Mouse (Mus musculus) heart, postnatal 0 days (tissue): ENCODE results near the gene Iqcj. TPM values are rescaled to one million over a fixed set of nuclear protein-coding genes. Genes with fewer than 3 reads are reported as not detected.

Source experiments
- ATAC-seq: fragments of 200-750 bp; cut with Nextera tagmentation; 2 replicates; pipeline ENCODE4 v1.8.0; 2017; ENCODE audit warnings: low read depth, moderate number of reproducible peaks, moderate library complexity; ENCODE audit not compliant: insufficient read depth
- DNase-seq: peaks from one replicate; pipeline ENCODE4 v3.0.0-alpha.2; 2016; ENCODE audit warnings: low spot score
- H3K27ac ChIP-seq: fragments of 300-500 bp; sonication (generic); 2 replicates; pipeline ENCODE4 v1.5.1; 2014; ENCODE audit warnings: low read depth, mild to moderate bottlenecking
- H3K27me3 ChIP-seq: fragments of 300-500 bp; sonication (generic); 2 replicates; pipeline ENCODE4 v1.6.1; 2014; ENCODE audit warnings: low read length, mixed read lengths; ENCODE audit not compliant: control insufficient read depth, insufficient read depth
- H3K36me3 ChIP-seq: fragments of 300-500 bp; sonication (generic); replicated peaks from 2 replicates; pipeline ENCODE4 v1.6.1; 2014; ENCODE audit warnings: low read length, mixed read lengths; ENCODE audit not compliant: control insufficient read depth, insufficient read depth
- H3K4me1 ChIP-seq: fragments of 300-500 bp; sonication (generic); 2 replicates; pipeline ENCODE4 v1.6.1; 2014; ENCODE audit warnings: antibody characterized with exemption; ENCODE audit not compliant: control insufficient read depth, insufficient read depth
- H3K4me2 ChIP-seq: fragments of 300-500 bp; sonication (generic); 2 replicates; pipeline ENCODE4 v1.6.1; 2014; ENCODE audit warnings: low read depth, mild to moderate bottlenecking, low read length, moderate library complexity
- H3K4me3 ChIP-seq: fragments of 300-500 bp; sonication (generic); 2 replicates; pipeline ENCODE4 v1.5.1; 2014; ENCODE audit warnings: low read depth, low read length
- H3K9ac ChIP-seq: fragments of 300-500 bp; sonication (generic); replicated peaks from 2 replicates; pipeline ENCODE4 v1.6.1; 2014; ENCODE audit warnings: low read depth, low read length, mixed read lengths
- H3K9me3 ChIP-seq: fragments of 300-500 bp; sonication (generic); replicated peaks from 2 replicates; pipeline ENCODE4 v1.6.1; 2016; ENCODE audit warnings: low read length; ENCODE audit not compliant: control insufficient read depth
- CTCF ChIP-seq: IDR thresholded peaks from 2 replicates; pipeline ENCODE4 v1.5.1; 2016; ENCODE audit warnings: antibody characterized with exemption, control low read depth, low read depth
- EP300 ChIP-seq: IDR thresholded peaks from 2 replicates; pipeline ENCODE4 v1.6.1; 2016; ENCODE audit warnings: antibody characterized with exemption, low read depth
- WGBS: fragments of 180-500 bp; shearing (Covaris S2); extraction: QIAGEN DNeasy Blood & Tissue Kit; methylation state at CpG from one replicate; pipeline ENCODE4 v1.1.7; 2014; 5-methylcytosine and 5-hydroxymethylcytosine counted together
- polyA plus RNA-seq: library from polyadenylated mRNA; unstranded; fragments of >200 nt; fragmentation: Nextera tagmentation; extraction: Ambion mirVana; gene quantifications from 2 replicates; pipeline ENCODE4 v1.2.1, GENCODE M21; 2015
- total RNA-seq: library from RNA; depleted of rRNA; stranded (reverse); fragments of >200 nt; gene quantifications from 2 replicates; pipeline ENCODE4 v1.2.3, GENCODE M21; 2014; ENCODE audit warnings: low replicate concordance

The Iqcj gene
- total and polyA plus RNA-seq, 2 experiments from 2014 or later: not detected

GRCm38 (mm10) chr3:67974340-67974998 is 82.4 kb downstream of the Iqcj start:
- 68% methylated on average over 2 of the region's 2 CpGs for WGBS
- H3K36me3 ChIP-seq: no peaks in the 10 kb centered on the region

GRCm38 (mm10) chr3:67980006-67980405 is 88.0 kb downstream of the Iqcj start:
- WGBS: 72% methylated on average over 1 of the region's 1 CpGs
- no peak for TF ChIP-seq CTCF
- no peak for TF ChIP-seq EP300
- H3K4me2 ChIP-seq: no peak overlapping the region
- no peaks in the 10 kb centered on the region for H3K27me3 ChIP-seq
- H3K36me3 ChIP-seq: no peaks in the 10 kb centered on the region
- ATAC-seq: no peak
- H3K9ac ChIP-seq: no peak overlapping the region
- H3K9me3 ChIP-seq: no peaks in the 10 kb centered on the region
- no peak overlapping the region for H3K4me3 ChIP-seq
- DNase-seq: no peak
- no peaks in the 10 kb centered on the region for H3K4me1 ChIP-seq
- H3K27ac ChIP-seq: no peak overlapping the region

More at GRCm38 (mm10) chr3:67974340-67974998, 82.4 kb downstream of the Iqcj start:
- ATAC-seq (no peak), DNase-seq (no peak)
- H3K27me3 ChIP-seq: no peaks in the 10 kb centered on the region
- TF ChIP-seq CTCF: no peak
- TF ChIP-seq EP300: no peak
- H3K9ac ChIP-seq: no peak overlapping the region
- no peak overlapping the region for H3K4me3 ChIP-seq
- no peak overlapping the region for H3K4me2 ChIP-seq
- H3K9me3 ChIP-seq: no peaks in the 10 kb centered on the region
- H3K27ac ChIP-seq: no peak overlapping the region
- no peaks in the 10 kb centered on the region for H3K4me1 ChIP-seq

- no peak for ATAC-seq
- no peak overlapping the region for H3K27ac ChIP-seq
- TF ChIP-seq EP300 (no peak), CTCF (no peak)
- H3K9me3 ChIP-seq: no peaks in the 10 kb centered on the region
- no peaks in the 10 kb centered on the region for H3K27me3 ChIP-seq
- DNase-seq: no peak
- 29% methylated on average over 12 of the region's 12 CpGs for WGBS
- H3K9ac ChIP-seq: no peak overlapping the region
- H3K4me3 ChIP-seq: no peak overlapping the region
- H3K36me3 ChIP-seq: no peaks in the 10 kb centered on the region
- H3K4me1 ChIP-seq: no peaks in the 10 kb centered on the region
- peak overlapping the region; percentile 22; the same call in 1 of the 2 replicates for H3K4me2 ChIP-seq
Measured at GRCm38 (mm10) chr3:67983329-67983728, 91.3 kb downstream of the Iqcj start.

GRCm38 (mm10) chr3:68002415-68002814 is 110.4 kb downstream of the Iqcj start:
- H3K4me3 ChIP-seq: no peak overlapping the region
- DNase-seq (no peak), ATAC-seq (no peak)
- no peak overlapping the region for H3K27ac ChIP-seq
- H3K9ac ChIP-seq: no peak overlapping the region
- no peak overlapping the region for H3K4me2 ChIP-seq
- H3K27me3 ChIP-seq: no peaks in the 10 kb centered on the region
- no peaks in the 10 kb centered on the region for H3K4me1 ChIP-seq
- H3K9me3 ChIP-seq: no peaks in the 10 kb centered on the region
- WGBS: 81% methylated on average over 4 of the region's 4 CpGs
- H3K36me3 ChIP-seq: no peaks in the 10 kb centered on the region
- TF ChIP-seq EP300: no peak
- no peak for TF ChIP-seq CTCF

- no peak overlapping the region for H3K27ac ChIP-seq
- H3K9me3 ChIP-seq: no peaks in the 10 kb centered on the region
- no peaks in the 10 kb centered on the region for H3K36me3 ChIP-seq
- no peak for TF ChIP-seq CTCF
- TF ChIP-seq EP300: no peak
- no peaks in the 10 kb centered on the region for H3K27me3 ChIP-seq
- H3K4me3 ChIP-seq: no peak overlapping the region
- no peak overlapping the region for H3K9ac ChIP-seq
- DNase-seq (no peak), ATAC-seq (no peak)
- H3K4me2 ChIP-seq: no peak overlapping the region
- no peaks in the 10 kb centered on the region for H3K4me1 ChIP-seq
Measured at GRCm38 (mm10) chr3:68012342-68012741, 120.3 kb downstream of the Iqcj start.

GRCm38 (mm10) chr3:68015786-68016185 is 123.8 kb downstream of the Iqcj start:
- ATAC-seq (no peak), DNase-seq (no peak)

More at GRCm38 (mm10) chr3:68015786-68016185, 123.8 kb downstream of the Iqcj start:
- Histone ChIP-seq H3K4me1 (no peaks in the 10 kb centered on the region), H3K27me3 (no peaks in the 10 kb centered on the region), H3K4me3 (no peak overlapping the region), H3K4me2 (no peak overlapping the region), H3K9ac (no peak overlapping the region), H3K36me3 (no peaks in the 10 kb centered on the region), H3K27ac (no peak overlapping the region), H3K9me3 (no peaks in the 10 kb centered on the region)
- WGBS: 61% methylated on average over 1 of the region's 1 CpGs
- TF ChIP-seq CTCF (no peak), EP300 (no peak)
